15 mouse cellular contexts compared by ENCODE assay signal in genomic region chr2:173053846-173054245, GRCm38 (mm10). TPM values are rescaled to one million over a fixed set of nuclear protein-coding genes. Genes with fewer than 3 reads are reported as not detected.
DNase-seq lines count a peak whose midpoint lies in the region; ATAC-seq and TF ChIP-seq lines count a peak whose summit lies in the region.
"Had no signal": no experiment of that assay in that cellular context is flagged by ENCODE, and none has a peak within 500 bp of the region (broad histone marks: within the 10 kb centered on the region; RNA-seq: fewer than 3 reads in every experiment).

No protein-coding gene starts in this region.

- no peak overlapping the region for H3K4me3 ChIP-seq in gastrocnemius, adult 2 months
- H3K4me3 ChIP-seq: forebrain, embryonic 15.5 days; hindbrain, embryonic 10.5 days; liver, embryonic 15.5 days had no signal

- TF ChIP-seq CTCF in gastrocnemius, adult 2 months (IDR thresholded peaks at IDR 0.05) = no peak

- intact Hi-C loops in gastrocnemius, adult 2 months (cut with DNase I) = no loop called here
- intact Hi-C loops in gastrocnemius, postnatal 36 days (cut with DNase I) = no loop called here

- peak; percentile 87 for ATAC-seq in CD4-positive, CD25-positive, alpha-beta regulatory T cell, adult 4 months
- peak; percentile 67 for ATAC-seq in neutrophil, adult 5-6 weeks (ENCODE audit: extremely low read depth, insufficient number of reproducible peaks, low FRiP score, poor library complexity, severe bottlenecking)
- no peak for ATAC-seq in cerebellum, adult (ENCODE audit: insufficient number of reproducible peaks, low FRiP score, low TSS enrichment)
- ATAC-seq: forebrain, embryonic 15.5 days; intestine, embryonic 16.5 days; midbrain, embryonic 16.5 days had no signal

- peak overlapping the region; percentile 72 for H3K27ac ChIP-seq in gastrocnemius, adult 2 months
- H3K27ac ChIP-seq: forebrain, embryonic 15.5 days; hindbrain, embryonic 10.5 days; liver, embryonic 15.5 days had no signal

- no peak for DNase-seq in gastrocnemius, adult 2 months
- DNase-seq in gastrocnemius, postnatal 36 days = no peak
- peak; percentile 77 for DNase-seq in thymus, postnatal 14 days
- no peak for DNase-seq in cerebellum, adult 8-10 months
- no peak for DNase-seq in lung, postnatal 14 days
- DNase-seq: cerebellum, adult 9-10 months; gastrocnemius, postnatal 10 days had no signal

RNA-seq across cellular contexts. Expression of gene Rbm38, which starts 33.5 kb away (rescaled TPM):
- 100 to 1,000 TPM; 181 to 246 TPM for total RNA-seq in gastrocnemius, adult 2 months (2021)
- total RNA-seq in gastrocnemius, postnatal 36 days (2021) = 100 to 1,000 TPM; 180 to 220 TPM
- polyA plus RNA-seq in CD4-positive, CD25-positive, alpha-beta regulatory T cell, adult 4 months (2017; shearing (Covaris generic)) = 100 to 1,000 TPM; 154 to 194 TPM
- total RNA-seq in neutrophil, adult 5-6 weeks (2017) = 90.4 and 119 TPM in 2 replicates

RNA-seq across cellular contexts. Expression of gene Rae1, which starts 53.9 kb away (rescaled TPM):
- total RNA-seq in gastrocnemius, adult 2 months (2021) = 10 to 100 TPM; 12.4 to 14.4 TPM
- total RNA-seq in gastrocnemius, postnatal 36 days (2021) = 10 to 100 TPM; 11.4 to 12.8 TPM
- polyA plus RNA-seq in CD4-positive, CD25-positive, alpha-beta regulatory T cell, adult 4 months (2017; shearing (Covaris generic)) = 10 to 100 TPM; 44.2 to 44.5 TPM
- total RNA-seq in neutrophil, adult 5-6 weeks (2017) = 39.8 and 51.1 TPM in 2 replicates
